Mouse (Mus musculus) lung, adult 2 months (tissue): ENCODE measurements around the gene Cxadr. TPM values are rescaled to one million over a fixed set of nuclear protein-coding genes. Genes with fewer than 3 reads are reported as not detected.

Source experiments
- DNase-seq: peaks from one replicate; pipeline ENCODE4 v3.0.0; 2022
- H3K4me1 ChIP-seq: fragments of 200-500 bp; 2 replicates; pipeline ENCODE4 v1.6.1; 2011; ENCODE audit warnings: low read length; ENCODE audit not compliant: control insufficient read depth, insufficient read depth
- H3K4me3 ChIP-seq: fragments of 200-500 bp; replicated peaks from 2 replicates; pipeline ENCODE3; 2011; ENCODE audit warnings: low read depth, mild to moderate bottlenecking, control low read depth, low read length; ENCODE audit errors: extremely low read depth
- CTCF ChIP-seq: fragments of 200-500 bp; IDR thresholded peaks from 2 replicates; pipeline ENCODE4 v1.5.1; 2011; ENCODE audit warnings: mild to moderate bottlenecking, low read length, control low read depth; ENCODE audit not compliant: insufficient read depth
- POLR2A ChIP-seq: fragments of 200-500 bp; IDR thresholded peaks from 2 replicates; pipeline ENCODE4 v1.6.1; 2011; ENCODE audit warnings: low read depth, mild to moderate bottlenecking, control low read depth, low read length, borderline replicate concordance; ENCODE audit errors: extremely low read depth
- WGBS: fragments of 180-500 bp; shearing (Covaris S2); methylation state at CpG from one replicate; pipeline ENCODE4 v1.1.7; 2018; 5-methylcytosine and 5-hydroxymethylcytosine counted together
- polyA plus RNA-seq: library from polyadenylated mRNA; depleted of rRNA; stranded (reverse); fragments of >200 nt; gene quantifications from 2 replicates; pipeline ENCODE4 v1.2.3, GENCODE M21; 2012

Gene Cxadr
- polyA plus RNA-seq, 1 experiment, result 37.1 TPM

DNA sequence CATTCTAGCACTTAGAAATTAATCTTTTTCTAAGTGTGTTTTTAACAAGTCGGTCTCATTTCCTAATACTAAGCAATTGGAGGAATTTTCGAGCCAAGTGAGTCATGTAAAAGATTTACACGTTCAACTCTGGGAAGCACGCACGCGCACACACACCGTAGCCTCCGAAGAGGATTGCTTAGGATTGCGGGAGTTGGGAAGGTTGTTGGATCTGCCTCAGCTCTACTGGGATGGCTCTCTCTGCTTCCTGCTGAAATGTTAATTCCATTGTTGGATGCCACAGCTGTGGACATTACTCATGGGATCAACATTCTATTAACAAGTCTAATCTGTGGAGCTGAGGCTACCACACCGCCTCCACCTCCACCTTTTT, 1.4 kb downstream of the Cxadr start:
- peaks cover 2% of the 10 kb centered on the region; the same call in 1 of the 2 replicates for H3K4me1 ChIP-seq
- peak overlapping the region; percentile 92 for H3K4me3 ChIP-seq
- DNase-seq, result no peak
- 11% methylated on average over 10 of the region's 10 CpGs for WGBS
- no peak for TF ChIP-seq POLR2A
- TF ChIP-seq CTCF, result no peak

DNA sequence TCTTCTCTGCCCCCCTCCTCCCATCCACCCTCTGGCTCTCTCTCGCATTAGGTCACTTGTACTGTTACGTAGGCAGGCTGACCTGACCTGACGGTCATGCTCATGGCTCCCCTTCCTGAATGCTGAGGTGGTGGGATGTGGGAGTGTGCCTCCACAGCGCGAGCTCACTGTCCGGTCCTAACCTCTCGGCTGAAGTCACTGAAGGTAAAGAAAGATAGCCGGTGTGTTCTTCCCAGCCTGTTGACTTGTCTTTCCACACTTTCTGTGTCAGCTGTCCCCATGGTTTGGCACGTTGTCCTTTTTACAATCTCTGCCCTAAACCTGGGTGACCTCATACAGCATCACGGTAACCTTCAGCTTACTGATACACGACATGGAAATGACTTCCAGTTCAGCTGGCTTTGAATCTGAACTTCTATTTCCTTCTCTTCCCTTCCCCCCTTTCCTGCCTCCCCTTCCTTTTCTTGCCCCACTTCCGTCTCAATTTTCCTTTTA, 4.4 kb downstream of the Cxadr start:
- Histone ChIP-seq H3K4me1 (peaks cover 2% of the 10 kb centered on the region; the same call in 1 of the 2 replicates), H3K4me3 (no peak overlapping the region)
- DNase-seq, result no peak
- TF ChIP-seq POLR2A (no peak), CTCF (no peak)
- WGBS, result 67% methylated on average over 12 of the region's 12 CpGs

DNA sequence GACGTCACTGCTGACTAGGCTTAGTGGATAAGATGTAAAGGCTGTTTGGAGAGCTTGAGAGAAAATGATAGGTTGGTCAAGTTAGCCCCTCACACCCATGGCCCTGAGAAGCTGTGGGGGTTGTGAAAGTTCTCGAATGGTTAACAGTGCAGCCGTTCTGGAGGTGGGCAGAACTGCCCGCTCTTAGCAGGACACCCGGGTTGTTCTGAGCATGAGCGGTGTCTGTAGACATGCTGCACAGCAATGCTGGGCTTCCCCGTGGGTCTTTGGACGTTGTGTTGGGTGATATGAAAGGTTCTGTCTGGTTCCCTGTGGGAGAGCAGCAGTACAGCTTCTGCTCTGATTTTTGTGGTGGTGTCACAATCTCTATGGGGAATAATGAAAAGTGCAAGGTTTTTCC, 5.3 kb downstream of the Cxadr start:
- no peak for TF ChIP-seq POLR2A
- no peaks in the 10 kb centered on the region for H3K4me1 ChIP-seq
- 75% methylated on average over 8 of the region's 8 CpGs for WGBS
- no peak overlapping the region for H3K4me3 ChIP-seq
- DNase-seq, result no peak

- no peaks in the 10 kb centered on the region for H3K4me1 ChIP-seq
- TF ChIP-seq CTCF, result no peak
- no peak for TF ChIP-seq POLR2A
- DNase-seq, result no peak
- H3K4me3 ChIP-seq, result no peak overlapping the region
- 83% methylated on average over 16 of the region's 16 CpGs for WGBS
These were observed 6.3 kb downstream of the Cxadr start for GRCm38 (mm10) chr16:78307476-78308192.

DNA sequence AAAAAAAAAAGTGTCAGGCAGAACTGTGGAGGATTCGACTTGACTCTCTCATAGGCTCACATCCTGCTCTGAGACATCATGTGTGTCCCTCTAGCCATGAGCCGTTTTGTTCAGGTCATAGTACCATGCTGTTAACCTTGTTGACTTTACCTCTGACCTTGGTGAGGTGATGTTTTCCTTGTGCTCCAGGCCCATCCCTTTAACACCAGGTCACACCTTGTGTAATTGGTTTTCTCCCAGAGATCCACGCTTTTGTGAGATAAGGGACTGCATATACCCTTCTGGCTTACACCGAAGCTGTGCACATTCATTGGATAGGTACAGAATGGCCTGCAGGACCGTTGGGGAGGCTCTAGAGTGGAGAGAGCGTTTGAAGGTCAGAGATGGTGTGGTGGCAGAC, 8.0 kb downstream of the Cxadr start:
- Histone ChIP-seq H3K4me3 (no peak overlapping the region), H3K4me1 (no peaks in the 10 kb centered on the region)
- DNase-seq, result no peak
- TF ChIP-seq POLR2A (no peak), CTCF (no peak)
- WGBS, result 68% methylated on average over 6 of the region's 6 CpGs

DNA sequence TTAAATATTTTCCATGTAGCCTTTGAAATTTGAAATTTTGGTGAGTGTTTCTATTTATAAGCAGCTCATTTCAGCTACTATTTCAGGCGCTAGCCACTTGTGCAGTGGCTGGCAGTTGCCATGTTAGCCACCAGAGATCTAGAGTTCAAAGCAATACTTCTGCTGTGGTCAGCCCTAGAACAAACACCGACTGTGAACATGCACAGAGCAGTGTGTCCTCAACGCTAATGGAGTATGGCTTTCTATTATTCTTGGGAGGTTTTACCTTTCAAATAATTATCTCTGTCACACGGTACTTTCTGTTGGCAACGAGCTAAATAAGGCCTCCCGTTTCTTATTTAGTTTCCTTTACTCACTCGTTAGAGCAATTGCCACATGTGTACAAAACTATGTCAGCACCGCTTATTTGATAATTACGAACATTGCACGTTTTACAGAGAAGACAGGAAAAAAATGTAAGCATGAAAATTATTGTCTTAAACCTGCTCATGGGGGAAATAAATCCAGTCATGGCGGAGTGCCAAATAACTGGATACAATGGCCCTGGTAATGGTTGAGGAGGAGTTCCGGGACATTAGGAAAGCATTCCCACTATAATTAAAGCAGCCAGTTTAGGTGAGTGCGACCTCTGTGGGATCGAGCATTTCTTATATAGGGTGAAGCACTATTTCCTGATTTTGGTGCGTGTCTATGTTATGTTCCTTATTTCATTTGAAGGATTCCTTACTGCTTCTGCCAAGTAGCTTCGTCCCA, 12.0 kb downstream of the Cxadr start:
- no peak for TF ChIP-seq CTCF
- no peaks in the 10 kb centered on the region for H3K4me1 ChIP-seq
- 45% methylated on average over 16 of the region's 16 CpGs for WGBS
- DNase-seq, result no peak
- H3K4me3 ChIP-seq, result no peak overlapping the region

DNA sequence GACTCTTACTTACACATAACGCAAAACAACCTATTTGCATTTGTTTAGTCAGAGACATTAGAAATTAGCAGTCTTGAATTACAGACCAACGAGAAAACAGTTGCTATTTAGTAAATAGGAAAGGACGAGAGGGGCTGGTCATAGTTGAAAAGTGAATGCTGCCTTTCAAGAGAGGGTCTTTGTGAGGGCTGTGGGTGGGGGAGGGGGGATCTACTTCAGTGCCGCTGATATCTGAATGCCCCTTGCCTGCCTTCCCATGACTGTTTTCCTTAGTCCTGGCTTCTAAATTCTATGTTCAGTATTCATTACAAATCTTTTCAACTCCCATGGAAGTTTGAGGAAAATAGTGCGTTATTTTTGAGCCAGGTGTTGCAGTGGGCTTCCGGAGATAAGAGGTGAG, 12.7 kb downstream of the Cxadr start:
- Histone ChIP-seq H3K4me3 (no peak overlapping the region), H3K4me1 (no peaks in the 10 kb centered on the region)
- TF ChIP-seq POLR2A (no peak), CTCF (no peak)
- DNase-seq, result no peak
- 70% methylated on average over 6 of the region's 6 CpGs for WGBS

DNA sequence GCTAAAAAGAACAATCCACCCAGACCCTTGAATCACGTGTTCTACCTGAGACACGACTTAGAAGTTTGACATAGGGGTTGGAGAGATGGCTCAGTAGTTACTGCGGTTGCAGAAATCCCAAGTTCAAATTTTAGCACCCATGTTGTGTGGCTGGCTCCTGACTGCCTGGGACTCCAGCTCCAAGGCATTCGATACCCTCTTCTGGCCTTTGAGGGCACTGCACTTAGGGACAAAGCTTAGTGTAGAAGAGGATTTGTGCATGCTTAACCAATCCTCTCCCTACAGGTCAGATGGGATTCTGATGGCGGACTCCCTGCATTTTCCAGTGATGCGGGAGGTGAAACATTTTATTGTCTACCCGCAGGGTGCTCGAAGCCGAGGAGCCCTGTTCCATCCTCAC, 15.6 kb downstream of the Cxadr start:
- DNase-seq, result peak; percentile 54
- TF ChIP-seq POLR2A (no peak), CTCF (peak; percentile 83)
- no peak overlapping the region for H3K4me3 ChIP-seq
- peaks cover 2% of the 10 kb centered on the region; the same call in 1 of the 2 replicates for H3K4me1 ChIP-seq
- WGBS, result 81% methylated on average over 9 of the region's 9 CpGs

GRCm38 (mm10) chr16:78317960-78318359, 16.7 kb downstream of the Cxadr start:
- peaks cover 2% of the 10 kb centered on the region; the same call in 1 of the 2 replicates for H3K4me1 ChIP-seq
- WGBS, result 31% methylated on average over 7 of the region's 7 CpGs
- TF ChIP-seq POLR2A (no peak), CTCF (no peak)
- peak; percentile 37 for DNase-seq
- H3K4me3 ChIP-seq, result no peak overlapping the region

DNA sequence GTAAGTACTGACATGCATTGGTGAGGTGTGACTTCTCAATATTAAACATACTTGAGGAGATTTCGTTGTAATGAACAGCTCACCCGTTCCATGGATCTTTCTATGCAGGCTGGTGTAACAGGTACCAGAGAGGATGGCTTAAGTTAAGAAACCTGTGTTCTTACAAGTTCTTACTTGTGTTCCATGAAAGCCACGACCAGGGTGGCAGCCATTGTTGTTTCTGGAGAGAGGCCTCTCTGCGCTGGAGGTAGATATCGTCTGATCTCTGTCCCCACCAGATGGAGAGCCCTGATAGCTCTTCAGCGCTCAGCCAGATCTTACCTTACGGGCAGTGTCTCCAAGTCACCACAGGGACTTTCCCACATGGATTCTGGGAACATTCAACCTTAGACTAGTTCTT, 18.4 kb downstream of the Cxadr start:
- no peak overlapping the region for H3K4me3 ChIP-seq
- TF ChIP-seq CTCF (no peak), POLR2A (no peak)
- WGBS, result 65% methylated on average over 7 of the region's 7 CpGs
- H3K4me1 ChIP-seq, result peaks cover 2% of the 10 kb centered on the region; the same call in 1 of the 2 replicates
- no peak for DNase-seq
